Mouse (Mus musculus) testis, adult 10 weeks (tissue): ENCODE data around the gene Timm10. TPM values are rescaled to one million over a fixed set of nuclear protein-coding genes. Genes with fewer than 3 reads are reported as not detected.

Experiments used
- polyA plus RNA-seq: library from polyadenylated mRNA; stranded (reverse); fragments of 350-450 nt; fragmentation: Illumina TruSeq; extraction: RNeasy Lipid Tissue Mini Kit (QIAGEN cat#74804); gene quantifications from one replicate; pipeline ENCODE4 v1.2.3, GENCODE M21; 2014; ENCODE audit warnings: low read depth, low replicate concordance

Gene Timm10
- 1.9 TPM for polyA plus RNA-seq

DNA sequence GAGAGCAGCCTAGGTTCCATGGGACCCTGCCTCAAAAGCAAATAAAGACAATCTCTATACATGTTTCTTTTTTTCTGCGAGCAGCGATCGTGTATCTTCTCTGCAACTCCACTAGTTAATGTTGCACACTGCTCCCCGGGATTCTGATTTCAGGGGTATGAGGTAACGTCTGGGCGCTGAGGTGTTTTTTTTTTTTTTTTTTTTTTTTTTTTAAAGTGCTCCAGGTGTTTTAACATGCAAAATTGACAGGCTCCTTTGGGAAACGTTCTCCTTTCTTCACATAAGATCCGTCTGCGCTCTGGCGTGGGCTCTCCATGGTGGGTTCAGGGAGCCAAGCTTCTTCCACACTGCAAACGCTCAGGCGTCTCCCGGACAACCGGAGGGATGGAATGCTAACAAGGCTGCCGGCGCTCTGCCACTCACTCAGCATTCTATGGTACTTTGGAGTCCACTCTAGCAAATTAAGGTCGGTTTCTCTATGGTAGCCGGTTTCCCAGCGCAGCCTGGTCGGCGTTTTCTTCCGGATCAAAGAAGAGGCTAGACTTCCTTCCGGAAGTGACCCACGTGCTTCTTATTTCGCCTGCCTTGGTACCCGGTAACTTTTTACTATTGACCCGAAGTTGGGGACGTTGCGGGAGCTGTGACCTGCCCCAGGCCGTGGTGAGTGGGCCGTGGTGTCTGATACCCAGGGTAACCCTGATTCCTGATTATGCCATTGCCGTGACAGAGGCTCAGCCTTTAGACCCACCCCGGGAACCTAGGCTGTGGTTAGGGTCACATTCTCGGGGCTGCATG is at the start of gene Timm10:
Gene Timm10, plus strand, starts transcription at position 510 of the 795 bp plus-strand sequence.

GRCm38 (mm10) chr2:84798493-84798921 is 28.3 kb upstream of the Timm10 start, which contains the start of gene Ube2l6:
Gene Ube2l6, plus strand, starts transcription at chr2:84798828.

DNA sequence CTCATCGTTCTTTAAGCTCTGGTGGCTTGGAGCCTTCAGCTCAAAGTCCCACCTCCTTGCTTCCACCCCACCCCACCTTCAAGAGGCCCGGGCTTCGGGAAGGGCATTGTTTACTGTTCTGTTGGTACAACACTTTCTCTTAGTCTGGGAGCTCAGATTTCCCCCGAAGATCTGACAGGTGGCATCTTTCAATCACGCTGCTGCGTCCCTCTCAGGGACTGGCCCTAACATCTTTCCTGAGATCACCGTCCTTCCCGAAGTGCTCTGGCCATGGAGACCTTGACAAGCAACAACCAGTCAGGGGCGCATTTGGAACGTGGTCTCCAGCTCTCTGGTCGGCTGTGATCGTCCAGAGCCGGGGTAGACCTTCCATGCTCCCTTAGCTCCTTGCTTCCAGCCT is 4.2 kb upstream of the Timm10 start, which contains the start of gene Smtnl1:
Gene Smtnl1, minus strand, starts transcription at position 101 of the 400 bp plus-strand sequence.

DNA sequence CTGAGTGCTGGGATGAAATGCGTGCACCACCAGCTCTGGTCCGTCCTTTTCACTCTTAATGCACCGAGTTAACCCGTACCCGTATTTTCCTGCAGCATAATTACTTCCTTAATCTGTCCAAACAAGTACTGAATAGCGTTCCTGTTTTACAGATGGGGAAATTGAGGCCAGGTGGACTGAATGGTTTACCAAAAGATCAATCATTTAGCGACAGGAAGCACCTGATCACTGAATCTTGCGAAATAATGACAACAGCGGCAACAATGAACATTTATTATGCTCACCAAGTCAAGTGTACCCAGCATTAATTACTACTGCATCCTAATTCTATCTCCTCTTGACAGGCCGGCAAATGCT is 11.8 kb downstream of the Timm10 start, which contains the start of gene Slc43a1:
Gene Slc43a1, plus strand, starts transcription at position 258 of the 357 bp plus-strand sequence.

Other genes with a start within 250 kb of the Timm10 start
- gene Ctnnd1, start 176.2 kb upstream of the Timm10 start, polyA plus RNA-seq: 79.3 TPM
- 4.5 TPM for gene Btbd18, start 167.9 kb upstream of the Timm10 start, polyA plus RNA-seq
- 5.3 TPM for gene Selenoh, start 156.2 kb upstream of the Timm10 start, polyA plus RNA-seq
- gene Gm28635, start 149.0 kb upstream of the Timm10 start, polyA plus RNA-seq: not detected
- gene Med19, start 148.6 kb upstream of the Timm10 start, polyA plus RNA-seq: 55.8 TPM
- gene Tmx2, start 147.9 kb upstream of the Timm10 start, polyA plus RNA-seq: 70.8 TPM
- gene Zdhhc5, start 111.8 kb upstream of the Timm10 start, polyA plus RNA-seq: 265 TPM
- gene Clp1, start 99.6 kb upstream of the Timm10 start, polyA plus RNA-seq: 51.4 TPM
- gene Ypel4, start 92.9 kb upstream of the Timm10 start, polyA plus RNA-seq: 3.0 TPM
- gene Gm19426, start 83.3 kb upstream of the Timm10 start, polyA plus RNA-seq: not detected
- gene Serping1, start 51.6 kb upstream of the Timm10 start, polyA plus RNA-seq: 12.6 TPM
- gene Ube2l6, start 28.2 kb upstream of the Timm10 start, polyA plus RNA-seq: 2.4 TPM
- 1.1 TPM for gene Smtnl1, start 4.3 kb upstream of the Timm10 start, polyA plus RNA-seq
- 0.11 TPM for gene Slc43a1, start 11.9 kb downstream of the Timm10 start, polyA plus RNA-seq
- gene Rtn4rl2, start 59.7 kb downstream of the Timm10 start, polyA plus RNA-seq: not detected
- 2.2 TPM for gene Slc43a3, start 109.6 kb downstream of the Timm10 start, polyA plus RNA-seq
- not detected for gene Prg2, start 153.5 kb downstream of the Timm10 start, polyA plus RNA-seq
- not detected for gene Prg3, start 161.2 kb downstream of the Timm10 start, polyA plus RNA-seq
- gene Ssrp1, start 210.2 kb downstream of the Timm10 start, polyA plus RNA-seq: 103 TPM
- gene P2rx3, start 210.5 kb downstream of the Timm10 start, polyA plus RNA-seq: 59.1 TPM
- gene Tnks1bp1, start 221.0 kb downstream of the Timm10 start, polyA plus RNA-seq: 0.21 TPM